Mouse (Mus musculus) erythroblast, embryonic 14.5 days (primary cell): ENCODE measurements around the gene Lsp1.

Source experiments
- GATA1 ChIP-seq: IDR thresholded peaks from 2 replicates; pipeline ENCODE4 v1.6.1; 2012; ENCODE audit warnings: low read length, inconsistent platforms, mixed read lengths
- TAL1 ChIP-seq: IDR thresholded peaks from 3 replicates; pipeline ENCODE4 v1.6.1; 2012; ENCODE audit warnings: low read length, inconsistent platforms, mixed read lengths

GRCm38 (mm10) chr7:142431106-142431505 lies 29.5 kb upstream of the Lsp1 start:
- no peak for TF ChIP-seq GATA1
- TF ChIP-seq TAL1, result no peak
